Comparison of ENCODE assay signal across 9 mouse cellular contexts in the genomic region with DNA sequence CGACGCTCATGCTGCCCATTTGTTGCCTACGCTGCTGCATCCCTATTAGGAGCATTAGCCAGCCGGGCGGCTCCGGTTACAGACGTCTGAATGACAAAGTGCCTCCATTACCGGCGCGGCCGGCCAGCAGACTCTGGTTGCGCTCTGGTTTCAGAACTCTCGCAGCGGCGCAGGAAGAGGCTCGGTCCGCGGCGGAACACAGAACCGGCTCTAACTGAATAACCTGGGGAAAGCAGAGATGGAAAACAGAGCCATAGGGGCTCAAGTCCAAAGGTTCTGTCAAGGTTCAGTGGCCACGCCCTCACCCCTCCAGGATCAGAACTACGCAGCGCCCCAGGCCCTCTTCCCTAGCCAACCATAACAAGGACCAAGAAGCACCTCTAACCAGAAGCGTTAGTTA. TPM values are rescaled to one million over a fixed set of nuclear protein-coding genes. Genes with fewer than 3 reads are reported as not detected.
DNase-seq lines count a peak whose midpoint lies in the region; ATAC-seq and TF ChIP-seq lines count a peak whose summit lies in the region.
"Had no signal": no experiment of that assay in that cellular context is flagged by ENCODE, and none has a peak within 500 bp of the region (broad histone marks: within the 10 kb centered on the region; RNA-seq: fewer than 3 reads in every experiment).

No protein-coding gene starts in this region.

- peak overlapping the region; percentile 71 for H3K4me2 ChIP-seq in lung, embryonic 15.5 days
- H3K4me2 ChIP-seq in forebrain, embryonic 16.5 days (ENCODE audit: low read length) = peak overlapping the region; percentile 82
- peak overlapping the region; percentile 85 for H3K4me2 ChIP-seq in kidney, embryonic 15.5 days
- H3K4me2 ChIP-seq in midbrain, embryonic 13.5 days (replicated peaks) = peak overlapping the region; percentile 73

- TF ChIP-seq CTCF in left cerebral cortex, adult 2 months (IDR thresholded peaks at IDR 0.05) = no peak

- WGBS in lung, embryonic 15.5 days = under 1% methylated on average over 24 of the region's 24 CpGs
- WGBS in forebrain, embryonic 16.5 days = under 1% methylated on average over 24 of the region's 24 CpGs
- WGBS in kidney, embryonic 15.5 days = 1% methylated on average over 24 of the region's 24 CpGs
- 1% methylated on average over 24 of the region's 24 CpGs for WGBS in midbrain, embryonic 13.5 days

- peak overlapping the region; percentile 36 for H3K4me3 ChIP-seq in lung, embryonic 15.5 days
- H3K4me3 ChIP-seq in forebrain, embryonic 16.5 days (replicated peaks; ENCODE audit: low read length) = peak overlapping the region; percentile 47
- peak overlapping the region; percentile 52 for H3K4me3 ChIP-seq in kidney, embryonic 15.5 days (replicated peaks)
- H3K4me3 ChIP-seq in midbrain, embryonic 13.5 days (replicated peaks) = peak overlapping the region; percentile 51
- H3K4me3 ChIP-seq in left cerebral cortex, adult 2 months = no peak overlapping the region

- H3K9ac ChIP-seq in lung, embryonic 15.5 days = no peak overlapping the region
- H3K9ac ChIP-seq in forebrain, embryonic 16.5 days (replicated peaks; ENCODE audit: low read depth, low read length) = no peak overlapping the region
- no peak overlapping the region for H3K9ac ChIP-seq in kidney, embryonic 15.5 days
- peak overlapping the region; percentile 49; the same call in 1 of the 2 replicates for H3K9ac ChIP-seq in midbrain, embryonic 13.5 days (replicated peaks)

- peaks cover 99% of the 10 kb centered on the region for H3K27me3 ChIP-seq in lung, embryonic 15.5 days
- peaks cover 66% of the 10 kb centered on the region for H3K27me3 ChIP-seq in forebrain, embryonic 16.5 days (replicated peaks; ENCODE audit: control insufficient read depth, insufficient read depth, low read length)
- H3K27me3 ChIP-seq in kidney, embryonic 15.5 days = peaks cover 93% of the 10 kb centered on the region
- peaks cover 88% of the 10 kb centered on the region for H3K27me3 ChIP-seq in midbrain, embryonic 13.5 days

- no peaks in the 10 kb centered on the region for H3K9me3 ChIP-seq in lung, embryonic 15.5 days
- H3K9me3 ChIP-seq in forebrain, embryonic 16.5 days (ENCODE audit: control insufficient read depth, low read length) = no peaks in the 10 kb centered on the region
- H3K9me3 ChIP-seq in kidney, embryonic 15.5 days (replicated peaks) = no peaks in the 10 kb centered on the region
- no peaks in the 10 kb centered on the region for H3K9me3 ChIP-seq in midbrain, embryonic 13.5 days

- intact Hi-C loops in left cerebral cortex, adult 2 months (cut with DNase I) = loop anchor here (5.0 kb wide), 1 partner anchor 62 kb away; no protein-coding TSS in a partner anchor

- DNase-seq in lung, postnatal 25 days (ENCODE audit: low spot score) = no peak
- no peak for DNase-seq in layer of hippocampus, adult 9-11 months
- DNase-seq in layer of hippocampus, postnatal 10 days (ENCODE audit: low spot score in 2 of 2) = no peak
- DNase-seq in left cerebral cortex, adult 2 months (ENCODE audit: extremely low spot score in 1 of 2, low spot score in 2 of 2) = no peak

- H3K36me3 ChIP-seq in lung, embryonic 15.5 days = no peaks in the 10 kb centered on the region
- no peaks in the 10 kb centered on the region for H3K36me3 ChIP-seq in forebrain, embryonic 16.5 days (ENCODE audit: control insufficient read depth, insufficient read depth)
- H3K36me3 ChIP-seq in kidney, embryonic 15.5 days = no peaks in the 10 kb centered on the region
- H3K36me3 ChIP-seq in midbrain, embryonic 13.5 days = no peaks in the 10 kb centered on the region

- H3K4me1 ChIP-seq in lung, embryonic 15.5 days = peaks cover 26% of the 10 kb centered on the region
- peaks cover 29% of the 10 kb centered on the region for H3K4me1 ChIP-seq in forebrain, embryonic 16.5 days (replicated peaks; ENCODE audit: control insufficient read depth, insufficient read depth, low read length)
- H3K4me1 ChIP-seq in kidney, embryonic 15.5 days = peaks cover 74% of the 10 kb centered on the region
- H3K4me1 ChIP-seq in midbrain, embryonic 13.5 days (replicated peaks) = peaks cover 28% of the 10 kb centered on the region

- no peak for ATAC-seq in lung, embryonic 15.5 days (ENCODE audit: borderline replicate concordance, extremely low read depth, low FRiP score, low TSS enrichment)
- ATAC-seq in forebrain, embryonic 16.5 days = no peak
- peak; percentile 44 for ATAC-seq in kidney, embryonic 15.5 days (replicated peaks; ENCODE audit: low FRiP score)
- ATAC-seq in midbrain, embryonic 13.5 days = no peak

- no peak overlapping the region for H3K27ac ChIP-seq in lung, embryonic 15.5 days
- H3K27ac ChIP-seq in forebrain, embryonic 16.5 days (ENCODE audit: low read length) = no peak overlapping the region
- peak overlapping the region; percentile 54 for H3K27ac ChIP-seq in kidney, embryonic 15.5 days
- H3K27ac ChIP-seq in midbrain, embryonic 13.5 days = no peak overlapping the region
- H3K27ac ChIP-seq in left cerebral cortex, adult 2 months = no peak overlapping the region

RNA-seq across cellular contexts. Expression of a gene that starts 2.3 kb away (rescaled TPM):
- polyA plus RNA-seq in lung, embryonic 15.5 days (2015; fragmentation: Nextera tagmentation; extraction: Ambion mirVana) = 3.4 and 5.1 TPM in 2 replicates
- polyA plus RNA-seq in forebrain, embryonic 16.5 days (2015; fragmentation: Nextera tagmentation; extraction: Ambion mirVana) = 8.2 and 8.7 TPM in 2 replicates
- polyA plus RNA-seq in kidney, embryonic 15.5 days (2015; fragmentation: Nextera tagmentation; extraction: Ambion mirVana) = 25.8 and 28.7 TPM in 2 replicates
- polyA plus RNA-seq in midbrain, embryonic 13.5 days (2015; fragmentation: Nextera tagmentation; extraction: Ambion mirVana) = 13.8 and 17.2 TPM in 2 replicates
- total RNA-seq in layer of hippocampus, postnatal 10 days (2021) = 1 to 10 TPM; 2.4 to 3.6 TPM
- total RNA-seq in left cerebral cortex, adult 2 months (2021) = 1 to 10 TPM in 1 of 2 experiments, under 1 TPM in 1; 0.93 to 1.3 TPM
- total RNA-seq: MEL had no signal
